Comparison of ENCODE assay signal across 8 mouse cellular contexts in genomic region chr3:52180785-52181184, GRCm38 (mm10).
A peak's percentile ranks its signal among the peaks of the same experiment; 100 is the strongest.
DNase-seq lines count a peak whose midpoint lies in the region; ATAC-seq lines count a peak whose summit lies in the region.

No protein-coding gene starts in this region.

- no peak overlapping the region for H3K4me3 ChIP-seq in forebrain, embryonic 15.5 days

- H3K27me3 ChIP-seq in forebrain, embryonic 15.5 days = no peaks in the 10 kb centered on the region

- no peak overlapping the region; the same call in 1 of the 2 replicates for H3K9ac ChIP-seq in forebrain, embryonic 15.5 days (replicated peaks)

- peak overlapping the region; percentile 96 for H3K27ac ChIP-seq in forebrain, embryonic 15.5 days (replicated peaks)

- H3K4me2 ChIP-seq in forebrain, embryonic 15.5 days (replicated peaks) = peak overlapping the region; percentile 7; the same call in 1 of the 2 replicates

- no peaks in the 10 kb centered on the region for H3K36me3 ChIP-seq in forebrain, embryonic 15.5 days

- DNase-seq in R1 (ENCODE audit: low read depth, low spot score) = peak; percentile 46
- DNase-seq in cerebellum, adult 18-20 months = peak; percentile 85 to 88
- peak; percentile 68 for DNase-seq in heart, postnatal 25 days (ENCODE audit: low spot score)
- peak; percentile 55 for DNase-seq in layer of hippocampus, adult 9-11 months
- peak; percentile 63 for DNase-seq in mesoderm, embryonic 11.5 days (ENCODE audit: low read depth, low spot score)
- DNase-seq in skeletal muscle tissue, adult 2 months (ENCODE audit: low read depth, low spot score) = peak; percentile 89
- DNase-seq in thymus, adult 18-20 months = no peak

- no peaks in the 10 kb centered on the region for H3K9me3 ChIP-seq in forebrain, embryonic 15.5 days

- ATAC-seq in forebrain, embryonic 15.5 days (replicated peaks) = peak; percentile 67

- intact Hi-C loops in heart, postnatal 25 days (cut with DNase I) = loop anchor here (2.0 kb wide), 2 partner anchors 80 to 136 kb away; no protein-coding TSS in a partner anchor

- WGBS in forebrain, embryonic 15.5 days = 20% methylated on average over 10 of the region's 10 CpGs

- H3K4me1 ChIP-seq in forebrain, embryonic 15.5 days = peaks cover 34% of the 10 kb centered on the region

Comparison
In these comparisons a context has a peak if more than half of its experiments do, and no peak if none do; other contexts are left out.
1. DNase-seq: peak in R1 (single experiment), cerebellum, adult 18-20 months (2 of 2), heart, postnatal 25 days (single experiment), layer of hippocampus, adult 9-11 months (single experiment), mesoderm, embryonic 11.5 days (single experiment) and skeletal muscle tissue, adult 2 months (single experiment); none in thymus, adult 18-20 months (0 of 2).